Mouse (Mus musculus): ENCODE measurements around the gene Atxn1. TPM values are rescaled to one million over a fixed set of nuclear protein-coding genes. Genes with fewer than 3 reads are reported as not detected.

Atxn1 gene
- polyA plus RNA-seq, 1 experiment from 2014 or later = 8.5 TPM

DNA sequence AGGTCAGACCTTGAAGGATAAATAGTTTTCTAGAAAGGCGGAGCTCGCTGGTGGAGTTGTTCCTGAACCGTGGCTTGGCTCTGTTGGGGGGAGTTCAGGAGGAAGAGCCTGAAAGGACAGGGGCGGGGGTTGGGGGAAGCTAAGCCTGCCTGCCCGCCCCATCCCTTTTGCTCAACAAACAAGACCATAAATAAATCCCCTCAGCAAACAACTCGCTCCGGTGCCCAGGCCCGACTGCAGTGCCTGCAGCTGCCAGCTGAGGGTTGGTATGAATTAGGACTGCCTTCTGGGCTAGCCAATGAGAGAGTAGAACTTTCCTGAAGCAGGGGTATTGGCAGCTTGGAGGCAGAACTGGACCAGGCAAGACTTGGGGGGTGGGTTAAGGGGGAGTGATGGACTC, 456.3 kb downstream of the Atxn1 start:
- WGBS = 3% methylated on average over 8 of the region's 8 CpGs
- peak overlapping the region; percentile 85; the same call in 1 of the 2 replicates for H3K27ac ChIP-seq
- H3K4me1 ChIP-seq = peaks cover 25% of the 10 kb centered on the region
- peak overlapping the region; percentile 46; the same call in 1 of the 2 replicates for H3K9ac ChIP-seq
- peak; percentile 38; the same call in 1 of the 2 replicates for ATAC-seq (ENCODE audit: insufficient read depth, low FRiP score, low read depth)
- H3K4me2 ChIP-seq = peak overlapping the region; percentile 96
- no peaks in the 10 kb centered on the region for H3K27me3 ChIP-seq (replicated peaks)
- H3K9me3 ChIP-seq = no peaks in the 10 kb centered on the region
- no peaks in the 10 kb centered on the region for H3K36me3 ChIP-seq
- H3K4me3 ChIP-seq (replicated peaks) = peak overlapping the region; percentile 63

DNA sequence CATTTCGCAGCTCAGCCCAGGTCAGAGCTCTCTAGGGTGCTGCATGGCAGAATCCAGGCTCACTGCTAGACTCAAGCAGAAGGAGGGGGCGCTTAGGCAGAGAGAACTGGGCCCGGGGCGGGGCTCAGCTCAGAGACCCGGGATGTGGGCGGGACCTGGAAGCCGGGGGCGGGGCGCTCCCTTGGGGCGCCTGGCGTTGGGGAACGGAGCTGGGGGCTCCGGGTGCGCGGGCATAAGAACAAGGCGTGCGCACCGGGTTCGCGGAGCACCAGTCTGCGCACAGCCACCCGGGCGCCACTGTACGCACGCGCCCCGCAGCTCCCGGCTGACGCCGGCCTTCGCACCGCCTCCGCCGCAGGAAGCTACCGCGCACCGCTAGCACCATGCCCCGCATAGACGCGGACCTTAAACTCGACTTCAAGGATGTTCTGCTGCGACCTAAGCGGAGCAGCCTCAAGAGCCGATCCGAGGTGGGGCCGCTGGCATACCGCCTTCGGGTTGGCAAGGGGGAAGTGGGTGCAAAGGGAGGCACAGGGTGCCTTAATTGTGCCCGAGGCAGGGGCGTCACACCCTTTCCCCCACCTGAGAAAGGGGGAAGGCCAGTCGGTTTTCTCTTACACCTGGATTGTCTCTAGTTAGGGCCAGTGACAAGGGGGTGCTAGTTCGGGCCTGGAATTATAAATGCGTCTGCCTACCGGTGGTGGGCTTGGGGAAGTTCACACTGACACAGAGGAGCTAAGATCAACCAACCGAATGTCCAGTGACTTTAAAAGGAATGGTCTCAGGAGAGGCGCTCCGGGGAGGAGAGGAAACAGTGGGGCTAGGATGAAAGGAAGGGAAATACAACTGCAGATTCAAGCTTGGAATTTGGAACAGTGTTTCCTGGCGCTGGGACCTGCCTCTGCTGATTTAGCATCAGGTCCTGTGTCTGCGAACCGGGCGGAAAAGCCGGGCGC, 457.3 kb downstream of the Atxn1 start, which contains the start of gene Gmpr:
Gene Gmpr, plus strand, starts transcription at position 171 of the 956 bp plus-strand sequence.
- H3K4me3 ChIP-seq (replicated peaks) = peak within 1 kb of the TSS; percentile 63
- H3K4me1 ChIP-seq = peaks cover 17% of the 10 kb centered on the region
- peak within 1 kb of the TSS; percentile 85 for H3K27ac ChIP-seq
- H3K9me3 ChIP-seq = no peaks in the 10 kb centered on the region
- ATAC-seq (ENCODE audit: insufficient read depth, low FRiP score, low read depth) = peak; percentile 85
- H3K36me3 ChIP-seq = no peaks in the 10 kb centered on the region
- 1% methylated on average over 61 of the region's 63 CpGs for WGBS
- H3K27me3 ChIP-seq (replicated peaks) = no peaks in the 10 kb centered on the region
- H3K9ac ChIP-seq = peak within 1 kb of the TSS; percentile 46
- H3K4me2 ChIP-seq = peak within 1 kb of the TSS; percentile 96

DNA sequence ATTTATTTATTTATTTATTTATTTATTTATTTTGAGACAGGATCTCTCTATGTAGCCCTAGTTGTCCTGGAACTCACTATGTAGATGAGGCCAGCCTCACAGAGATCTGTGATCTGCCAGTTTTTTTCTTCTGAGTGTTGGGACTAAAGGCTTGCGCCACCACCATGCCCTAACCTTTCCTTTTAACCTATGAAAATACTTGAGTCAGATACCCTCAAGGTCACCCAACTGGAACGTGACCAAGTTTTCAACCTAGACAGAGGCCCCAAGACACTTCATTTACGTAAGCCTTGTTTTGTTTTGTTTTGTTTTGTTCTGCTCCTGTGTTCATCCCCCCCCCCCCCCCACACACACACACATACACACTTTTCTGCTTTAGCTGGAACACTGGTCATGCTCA, 459.3 kb downstream of the Atxn1 start:
- Histone ChIP-seq H3K36me3 (no peaks in the 10 kb centered on the region), H3K4me1 (peaks cover 14% of the 10 kb centered on the region), H3K9me3 (no peaks in the 10 kb centered on the region), H3K27ac (no peak overlapping the region), H3K4me2 (no peak overlapping the region), H3K4me3 (replicated peaks) (no peak overlapping the region), H3K27me3 (replicated peaks) (no peaks in the 10 kb centered on the region), H3K9ac (no peak overlapping the region)
- 88% methylated on average over 3 of the region's 3 CpGs for WGBS
- ATAC-seq (ENCODE audit: insufficient read depth, low FRiP score, low read depth) = no peak

DNA sequence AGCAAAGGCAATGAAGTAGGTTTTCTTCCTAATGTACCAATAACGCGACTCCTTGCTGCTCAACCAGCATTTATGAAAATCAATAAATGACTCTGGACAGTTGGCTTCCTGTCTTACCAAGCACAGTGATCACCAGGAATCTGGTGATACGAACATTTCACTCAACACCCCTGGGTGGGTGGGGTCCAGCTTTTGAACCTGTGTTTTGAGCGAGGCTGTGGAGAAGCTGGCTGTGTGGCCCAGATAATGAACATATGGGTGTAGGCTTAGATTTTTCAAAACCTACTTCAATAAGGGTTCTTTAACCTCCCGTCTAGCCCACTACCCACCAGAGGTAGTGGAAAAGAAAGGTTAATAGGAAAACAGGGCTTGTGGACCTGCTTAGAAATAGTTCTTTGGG, 462.0 kb downstream of the Atxn1 start:
- whole genome bisulfite sequencing = 81% methylated on average over 5 of the region's 5 CpGs
- Histone ChIP-seq H3K4me1 (peaks cover 5% of the 10 kb centered on the region), H3K9me3 (no peaks in the 10 kb centered on the region), H3K27me3 (replicated peaks) (no peaks in the 10 kb centered on the region), H3K4me3 (replicated peaks) (no peak overlapping the region), H3K4me2 (no peak overlapping the region), H3K9ac (no peak overlapping the region), H3K36me3 (no peaks in the 10 kb centered on the region), H3K27ac (no peak overlapping the region)
- no peak for ATAC-seq (ENCODE audit: insufficient read depth, low FRiP score, low read depth)

DNA sequence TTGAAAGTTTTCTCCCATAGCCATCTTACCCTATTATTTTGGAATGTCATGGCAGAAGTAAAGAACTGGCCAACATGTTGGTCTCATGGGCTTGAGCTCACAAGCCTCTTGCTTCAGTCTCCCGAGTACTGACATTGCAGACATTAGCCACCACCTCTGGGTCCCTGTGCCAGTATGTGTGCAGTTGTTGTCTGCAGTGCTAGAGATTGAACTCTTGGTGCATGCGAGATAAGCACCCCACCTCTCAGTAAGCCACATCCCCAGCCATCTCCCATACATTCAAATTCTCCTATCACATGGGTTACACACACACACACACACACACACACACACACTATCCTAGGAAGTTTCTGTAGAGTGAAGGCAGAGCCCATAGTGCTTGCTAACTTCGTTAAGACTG, 464.9 kb downstream of the Atxn1 start:
- no peaks in the 10 kb centered on the region for H3K36me3 ChIP-seq
- peak; percentile 65; the same call in 1 of the 2 replicates for ATAC-seq (ENCODE audit: insufficient read depth, low FRiP score, low read depth)
- no peak overlapping the region for H3K9ac ChIP-seq
- no peaks in the 10 kb centered on the region for H3K27me3 ChIP-seq (replicated peaks)
- no peak overlapping the region for H3K27ac ChIP-seq
- no peaks in the 10 kb centered on the region for H3K9me3 ChIP-seq
- no peak overlapping the region for H3K4me2 ChIP-seq
- H3K4me3 ChIP-seq (replicated peaks) = no peak overlapping the region
- WGBS = 75% methylated on average over 3 of the region's 3 CpGs
- no peaks in the 10 kb centered on the region for H3K4me1 ChIP-seq

All from stomach, embryonic 15.5 days (tissue).